Comparison of ENCODE assay signal across 16 mouse cellular contexts in genomic region chr13:6159412-6159811, GRCm38 (mm10).
DNase-seq lines count a peak whose midpoint lies in the region; ATAC-seq and TF ChIP-seq lines count a peak whose summit lies in the region.
"Had no signal": no experiment of that assay in that cellular context is flagged by ENCODE, and none has a peak within 500 bp of the region (broad histone marks: within the 10 kb centered on the region; RNA-seq: fewer than 3 reads in every experiment).

No protein-coding gene starts in this region.

- WGBS in forebrain, embryonic 15.5 days: 18% methylated on average over 2 of the region's 2 CpGs
- WGBS in midbrain, postnatal 0 days: 17% methylated on average over 2 of the region's 2 CpGs

- intact Hi-C loops in left cerebral cortex, postnatal 36 days (cut with DNase I): no loop called here

- no peak overlapping the region for H3K4me2 ChIP-seq in forebrain, embryonic 15.5 days (replicated peaks)
- no peak overlapping the region for H3K4me2 ChIP-seq in midbrain, postnatal 0 days (ENCODE audit: low read depth, low read length, poor library complexity, severe bottlenecking)
- H3K4me2 ChIP-seq: heart, embryonic 11.5 days; limb, embryonic 12.5 days; lung, embryonic 15.5 days; stomach, embryonic 15.5 days had no signal

- H3K36me3 ChIP-seq in forebrain, embryonic 15.5 days: no peaks in the 10 kb centered on the region
- H3K36me3 ChIP-seq in midbrain, postnatal 0 days (ENCODE audit: insufficient read depth, low read length): no peaks in the 10 kb centered on the region
- H3K36me3 ChIP-seq: limb, embryonic 12.5 days; lung, embryonic 15.5 days; stomach, embryonic 15.5 days had no signal

- no peak for TF ChIP-seq CTCF in midbrain, postnatal 0 days (IDR thresholded peaks at IDR 0.05)

- peak; percentile 54 for DNase-seq in embryo, embryonic 10 days (ENCODE audit: low spot score)
- no peak for DNase-seq in embryo, embryonic 9.5 days (ENCODE audit: extremely low spot score)
- DNase-seq in induced T-regulatory cell, adult 2 months (ENCODE audit: low read depth): peak; percentile 17
- DNase-seq in midbrain, postnatal 0 days (ENCODE audit: low spot score): peak; percentile 36
- no peak for DNase-seq in heart, adult 18-20 months
- DNase-seq in left cerebral cortex, postnatal 36 days (ENCODE audit: low spot score in 2 of 2): no peak
- DNase-seq: adrenal gland, postnatal 10 days; cerebellum, postnatal 14 days; thymus, postnatal 36 days had no signal

- no peak overlapping the region for H3K27ac ChIP-seq in forebrain, embryonic 15.5 days (replicated peaks)
- no peak overlapping the region for H3K27ac ChIP-seq in midbrain, postnatal 0 days (ENCODE audit: low read depth, low read length)
- H3K27ac ChIP-seq: kidney, postnatal 0 days; limb, embryonic 12.5 days; lung, embryonic 15.5 days; stomach, embryonic 15.5 days had no signal

- ATAC-seq in forebrain, embryonic 15.5 days (replicated peaks): peak; percentile 57; the same call in 1 of the 2 replicates
- no peak for ATAC-seq in midbrain, postnatal 0 days (ENCODE audit: low FRiP score)
- ATAC-seq in granulocyte monocyte progenitor cell, adult 5-6 weeks (replicated peaks; ENCODE audit: poor library complexity, severe bottlenecking): no peak

- no peaks in the 10 kb centered on the region for H3K9me3 ChIP-seq in forebrain, embryonic 15.5 days
- H3K9me3 ChIP-seq in midbrain, postnatal 0 days (ENCODE audit: low read length): no peaks in the 10 kb centered on the region
- H3K9me3 ChIP-seq: limb, embryonic 12.5 days; lung, embryonic 15.5 days; stomach, embryonic 15.5 days had no signal

- no peak overlapping the region for H3K4me3 ChIP-seq in forebrain, embryonic 15.5 days
- H3K4me3 ChIP-seq in midbrain, postnatal 0 days (ENCODE audit: low read depth, low read length): no peak overlapping the region
- H3K4me3 ChIP-seq: limb, embryonic 12.5 days; lung, embryonic 15.5 days; stomach, embryonic 15.5 days had no signal

- no peak overlapping the region for H3K9ac ChIP-seq in forebrain, embryonic 15.5 days (replicated peaks)
- H3K9ac ChIP-seq in midbrain, postnatal 0 days (replicated peaks; ENCODE audit: low read length, poor library complexity, severe bottlenecking): no peak overlapping the region
- H3K9ac ChIP-seq: limb, embryonic 12.5 days; lung, embryonic 15.5 days; stomach, embryonic 15.5 days had no signal

- no peaks in the 10 kb centered on the region for H3K27me3 ChIP-seq in forebrain, embryonic 15.5 days
- no peaks in the 10 kb centered on the region for H3K27me3 ChIP-seq in midbrain, postnatal 0 days (ENCODE audit: insufficient read depth, low read length)
- H3K27me3 ChIP-seq: limb, embryonic 12.5 days; lung, embryonic 15.5 days; stomach, embryonic 15.5 days had no signal

- peaks cover 10% of the 10 kb centered on the region for H3K4me1 ChIP-seq in forebrain, embryonic 15.5 days
- no peaks in the 10 kb centered on the region for H3K4me1 ChIP-seq in midbrain, postnatal 0 days (ENCODE audit: insufficient read depth, low read length)
- H3K4me1 ChIP-seq: lung, embryonic 15.5 days; stomach, embryonic 15.5 days had no signal

Comparison
In these comparisons a context has a peak if more than half of its experiments do, and no peak if none do; other contexts are left out.
1. DNase-seq: peak in embryo, embryonic 10 days (single experiment), induced T-regulatory cell, adult 2 months (single experiment) and midbrain, postnatal 0 days (single experiment); none in embryo, embryonic 9.5 days (single experiment), heart, adult 18-20 months (0 of 2) and left cerebral cortex, postnatal 36 days (0 of 2).